Mouse (Mus musculus) heart, embryonic 15.5 days (tissue): ENCODE measurements around the gene Camk2g. TPM values are rescaled to one million over a fixed set of nuclear protein-coding genes. Genes with fewer than 3 reads are reported as not detected.
A peak's percentile ranks its signal among the peaks of the same experiment; 100 is the strongest.

ENCODE experiments used
- ATAC-seq: fragments of 200-750 bp; cut with Nextera tagmentation; replicated peaks from 2 replicates; pipeline ENCODE4 v1.8.0; 2017; ENCODE audit warnings: low read depth, moderate TSS enrichment; ENCODE audit not compliant: insufficient number of reproducible peaks, insufficient read depth, low FRiP score
- H3K27ac ChIP-seq: fragments of 300-500 bp; sonication (generic); 2 replicates; pipeline ENCODE4 v1.5.1; 2015; ENCODE audit warnings: mild to moderate bottlenecking, inconsistent platforms
- H3K27me3 ChIP-seq: fragments of 300-500 bp; sonication (generic); 2 replicates; pipeline ENCODE4 v1.6.1; 2015; ENCODE audit warnings: inconsistent platforms
- H3K36me3 ChIP-seq: fragments of 300-500 bp; sonication (generic); 2 replicates; pipeline ENCODE4 v1.6.1; 2015; ENCODE audit warnings: mild to moderate bottlenecking, inconsistent platforms
- H3K4me1 ChIP-seq: fragments of 300-500 bp; sonication (generic); replicated peaks from 2 replicates; pipeline ENCODE4 v1.6.1; 2015; ENCODE audit warnings: inconsistent platforms
- H3K4me2 ChIP-seq: fragments of 300-500 bp; sonication (generic); 2 replicates; pipeline ENCODE4 v1.6.1; 2015; ENCODE audit warnings: inconsistent platforms, mild to moderate bottlenecking, moderate library complexity
- H3K4me3 ChIP-seq: fragments of 300-500 bp; sonication (generic); 2 replicates; pipeline ENCODE4 v1.5.1; 2015; ENCODE audit warnings: mild to moderate bottlenecking, inconsistent platforms
- H3K9ac ChIP-seq: fragments of 300-500 bp; sonication (generic); 2 replicates; pipeline ENCODE4 v1.6.1; 2015; ENCODE audit warnings: mild to moderate bottlenecking, inconsistent platforms
- H3K9me3 ChIP-seq: fragments of 300-500 bp; sonication (generic); replicated peaks from 2 replicates; pipeline ENCODE4 v1.6.1; 2016; ENCODE audit warnings: inconsistent platforms
- WGBS: fragments of 180-500 bp; shearing (Covaris S2); methylation state at CpG from one replicate; pipeline ENCODE4 v1.1.7; 2015; ENCODE audit warnings: mixed read lengths; 5-methylcytosine and 5-hydroxymethylcytosine counted together
- polyA plus RNA-seq: library from polyadenylated mRNA; unstranded; fragments of >200 nt; fragmentation: Nextera tagmentation; extraction: Ambion mirVana; gene quantifications from 2 replicates; pipeline ENCODE4 v1.2.1, GENCODE M21; 2015

Gene Camk2g
- polyA plus RNA-seq, 1 experiment from 2014 or later: 75.7 TPM

- no peaks in the 10 kb centered on the region for H3K27me3 ChIP-seq
- H3K4me1 ChIP-seq: peaks cover 54% of the 10 kb centered on the region
- no peak overlapping the region for H3K4me2 ChIP-seq
- H3K9me3 ChIP-seq: no peaks in the 10 kb centered on the region
- H3K36me3 ChIP-seq: peaks cover 25% of the 10 kb centered on the region
- no peak overlapping the region for H3K27ac ChIP-seq
- WGBS: 87% methylated on average over 6 of the region's 6 CpGs
- H3K9ac ChIP-seq: no peak overlapping the region
- H3K4me3 ChIP-seq: no peak overlapping the region
- ATAC-seq: no peak
Measured at GRCm38 (mm10) chr14:20783526-20783925, 10.4 kb downstream of the Camk2g start.

DNA sequence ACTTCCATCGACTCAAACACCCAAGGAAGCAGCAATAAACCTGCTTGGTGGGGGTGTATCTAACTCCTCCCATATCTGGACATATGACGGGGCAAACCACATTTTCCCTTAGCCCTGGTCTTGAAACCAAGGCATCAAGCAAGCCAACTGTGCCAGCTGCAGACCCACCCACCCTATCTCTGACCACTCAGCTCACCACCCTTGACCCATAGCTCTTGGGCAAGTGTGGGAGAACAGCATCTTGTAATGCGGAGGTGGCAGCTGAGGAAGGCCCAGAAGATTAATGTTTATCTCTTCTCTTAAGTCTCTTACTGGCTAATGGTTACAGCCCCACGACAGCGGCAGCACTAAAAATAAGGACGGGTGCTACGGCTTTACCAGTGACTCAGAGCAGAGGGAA is 11.0 kb downstream of the Camk2g start:
- Histone ChIP-seq H3K4me3 (no peak overlapping the region), H3K9me3 (no peaks in the 10 kb centered on the region), H3K27me3 (no peaks in the 10 kb centered on the region), H3K27ac (no peak overlapping the region), H3K4me2 (no peak overlapping the region), H3K4me1 (peaks cover 49% of the 10 kb centered on the region), H3K36me3 (peaks cover 27% of the 10 kb centered on the region), H3K9ac (no peak overlapping the region)
- WGBS: 64% methylated on average over 7 of the region's 7 CpGs
- ATAC-seq: no peak

DNA sequence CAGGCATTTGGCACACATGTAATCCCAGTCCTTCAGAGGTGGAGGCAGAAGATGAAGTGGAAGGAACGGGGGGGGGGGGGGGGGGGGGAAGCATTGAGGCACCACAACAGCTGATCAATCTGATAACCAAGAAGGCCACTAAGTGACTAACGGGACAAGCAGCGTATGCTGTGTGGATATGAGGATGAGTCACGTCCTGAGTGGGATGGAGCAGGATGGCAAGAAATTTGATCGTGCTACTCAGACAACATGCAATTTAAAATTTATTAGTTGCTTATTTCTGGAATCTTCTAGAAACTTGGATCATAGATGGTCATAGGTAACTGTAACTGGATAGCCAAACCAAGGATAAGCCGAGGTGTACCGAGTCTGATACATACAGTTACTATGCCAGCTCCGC is 13.7 kb downstream of the Camk2g start:
- H3K27me3 ChIP-seq: no peaks in the 10 kb centered on the region
- ATAC-seq: no peak
- 82% methylated on average over 8 of the region's 8 CpGs for WGBS

GRCm38 (mm10) chr14:20778496-20778895 is 15.4 kb downstream of the Camk2g start:
- ATAC-seq: no peak
- no peaks in the 10 kb centered on the region for H3K27me3 ChIP-seq
- no peak overlapping the region for H3K4me2 ChIP-seq
- 85% methylated on average over 8 of the region's 8 CpGs for WGBS
- peaks cover 23% of the 10 kb centered on the region for H3K36me3 ChIP-seq
- H3K4me1 ChIP-seq: peaks cover 37% of the 10 kb centered on the region
- no peaks in the 10 kb centered on the region for H3K9me3 ChIP-seq
- H3K9ac ChIP-seq: no peak overlapping the region
- H3K4me3 ChIP-seq: no peak overlapping the region
- H3K27ac ChIP-seq: no peak overlapping the region

More for the DNA sequence above, 13.7 kb downstream of the Camk2g start:
- H3K27ac ChIP-seq: no peak overlapping the region
- H3K4me3 ChIP-seq: no peak overlapping the region
- peaks cover 30% of the 10 kb centered on the region for H3K36me3 ChIP-seq
- no peaks in the 10 kb centered on the region for H3K9me3 ChIP-seq
- H3K4me1 ChIP-seq: peaks cover 36% of the 10 kb centered on the region
- no peak overlapping the region for H3K9ac ChIP-seq
- no peak overlapping the region for H3K4me2 ChIP-seq

GRCm38 (mm10) chr14:20775661-20776060 is 18.2 kb downstream of the Camk2g start:
- Histone ChIP-seq H3K36me3 (peaks cover 19% of the 10 kb centered on the region), H3K4me3 (no peak overlapping the region), H3K9me3 (no peaks in the 10 kb centered on the region), H3K27ac (peak overlapping the region; percentile 37), H3K4me1 (peaks cover 50% of the 10 kb centered on the region), H3K9ac (no peak overlapping the region), H3K4me2 (no peak overlapping the region), H3K27me3 (no peaks in the 10 kb centered on the region)
- WGBS: 33% methylated on average over 6 of the region's 6 CpGs
- no peak for ATAC-seq

- Histone ChIP-seq H3K36me3 (peaks cover 18% of the 10 kb centered on the region), H3K9me3 (no peaks in the 10 kb centered on the region), H3K27ac (peak overlapping the region; percentile 70), H3K4me3 (no peak overlapping the region), H3K9ac (no peak overlapping the region), H3K4me1 (peaks cover 57% of the 10 kb centered on the region), H3K4me2 (no peak overlapping the region), H3K27me3 (no peaks in the 10 kb centered on the region)
- no peak for ATAC-seq
- WGBS: 65% methylated on average over 3 of the region's 3 CpGs
Measured at GRCm38 (mm10) chr14:20773410-20773809, 20.5 kb downstream of the Camk2g start.

DNA sequence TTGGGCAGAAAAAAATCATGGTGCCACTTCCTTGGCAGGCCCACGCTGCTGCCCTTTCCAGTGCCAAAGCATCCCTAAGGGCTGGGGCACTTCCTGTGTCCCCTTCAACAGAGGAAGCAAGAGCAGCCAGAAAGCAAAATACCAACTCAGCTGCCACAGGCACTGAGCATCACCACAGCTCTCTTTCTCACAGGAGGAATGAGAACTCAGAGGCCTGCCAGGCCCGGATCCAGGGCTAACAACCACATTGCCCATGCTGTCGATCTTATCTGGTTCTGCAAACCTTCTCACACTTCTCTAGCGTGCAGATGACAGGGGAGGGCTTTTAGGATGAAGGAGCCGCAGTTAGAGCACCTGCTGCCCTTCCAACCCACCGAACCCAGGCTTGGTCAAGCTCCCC is 21.1 kb downstream of the Camk2g start:
- H3K4me2 ChIP-seq: no peak overlapping the region

GRCm38 (mm10) chr14:20771941-20772340 is 21.9 kb downstream of the Camk2g start:
- Histone ChIP-seq H3K27ac (peak overlapping the region; percentile 70), H3K36me3 (peaks cover 9% of the 10 kb centered on the region; the same call in 1 of the 2 replicates), H3K4me3 (no peak overlapping the region), H3K27me3 (no peaks in the 10 kb centered on the region), H3K9ac (no peak overlapping the region), H3K4me2 (no peak overlapping the region), H3K9me3 (no peaks in the 10 kb centered on the region), H3K4me1 (peaks cover 70% of the 10 kb centered on the region)
- ATAC-seq: no peak
- WGBS: 91% methylated on average over 3 of the region's 3 CpGs

More for the DNA sequence above, 21.1 kb downstream of the Camk2g start:
- 0 out of 2 replicates have a peak, but pooled peaks have one; percentile 4 for ATAC-seq
- Histone ChIP-seq H3K9ac (peak overlapping the region; percentile 22; the same call in 1 of the 2 replicates), H3K4me3 (no peak overlapping the region), H3K27me3 (no peaks in the 10 kb centered on the region), H3K9me3 (no peaks in the 10 kb centered on the region), H3K27ac (peak overlapping the region; percentile 70), H3K36me3 (peaks cover 12% of the 10 kb centered on the region), H3K4me1 (peaks cover 63% of the 10 kb centered on the region)
- 31% methylated on average over 6 of the region's 6 CpGs for WGBS

DNA sequence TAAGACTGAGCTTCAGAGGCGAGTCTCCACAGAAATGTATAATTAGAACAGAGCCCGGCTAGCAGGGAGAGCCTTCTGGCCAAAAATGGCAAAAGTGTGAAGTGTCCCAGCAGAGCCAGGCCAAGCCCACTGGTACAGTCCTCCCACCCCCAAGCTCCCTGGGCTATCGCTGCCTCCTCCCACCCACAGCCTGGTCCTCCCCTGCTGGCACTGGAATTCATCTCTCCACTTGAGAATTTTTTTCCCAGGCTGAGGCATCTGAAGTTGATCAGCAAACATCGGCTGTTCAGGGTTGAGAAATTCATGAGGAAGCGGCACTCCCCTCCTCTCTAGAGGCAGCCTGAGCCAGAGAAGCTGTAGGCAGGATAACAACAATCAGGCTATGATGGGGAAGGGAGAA is 25.3 kb downstream of the Camk2g start:
- H3K36me3 ChIP-seq: peaks cover 26% of the 10 kb centered on the region
- peak overlapping the region; percentile 99 for H3K27ac ChIP-seq
- H3K9ac ChIP-seq: peak overlapping the region; percentile 33; the same call in 1 of the 2 replicates
- H3K4me2 ChIP-seq: peak overlapping the region; percentile 22; the same call in 1 of the 2 replicates
- ATAC-seq: peak; percentile 76
- no peaks in the 10 kb centered on the region for H3K9me3 ChIP-seq
- H3K4me3 ChIP-seq: no peak overlapping the region
- H3K27me3 ChIP-seq: no peaks in the 10 kb centered on the region
- H3K4me1 ChIP-seq: peaks cover 67% of the 10 kb centered on the region
- WGBS: 26% methylated on average over 5 of the region's 5 CpGs

- Histone ChIP-seq H3K4me3 (no peak overlapping the region), H3K27ac (peak overlapping the region; percentile 99), H3K36me3 (peaks cover 31% of the 10 kb centered on the region), H3K9ac (peak overlapping the region; percentile 33; the same call in 1 of the 2 replicates), H3K4me2 (peak overlapping the region; percentile 14; the same call in 1 of the 2 replicates), H3K27me3 (no peaks in the 10 kb centered on the region), H3K9me3 (no peaks in the 10 kb centered on the region), H3K4me1 (peaks cover 60% of the 10 kb centered on the region)
- 62% methylated on average over 7 of the region's 7 CpGs for WGBS
- no peak for ATAC-seq
Measured at GRCm38 (mm10) chr14:20767936-20768335, 26.0 kb downstream of the Camk2g start.

- ATAC-seq: peak; percentile 87
- Histone ChIP-seq H3K27ac (peak overlapping the region; percentile 99), H3K9me3 (no peaks in the 10 kb centered on the region), H3K4me3 (no peak overlapping the region), H3K4me1 (peaks cover 42% of the 10 kb centered on the region), H3K9ac (peak overlapping the region; percentile 43), H3K36me3 (peaks cover 51% of the 10 kb centered on the region), H3K27me3 (no peaks in the 10 kb centered on the region), H3K4me2 (peak overlapping the region; percentile 19; the same call in 1 of the 2 replicates)
- WGBS: 12% methylated on average over 12 of the region's 12 CpGs
Measured at GRCm38 (mm10) chr14:20765642-20766258, 28.1 kb downstream of the Camk2g start.

GRCm38 (mm10) chr14:20764942-20765341 is 28.9 kb downstream of the Camk2g start:
- WGBS: 76% methylated on average over 5 of the region's 5 CpGs
- Histone ChIP-seq H3K27me3 (no peaks in the 10 kb centered on the region), H3K9ac (peak overlapping the region; percentile 11), H3K9me3 (no peaks in the 10 kb centered on the region), H3K27ac (peak overlapping the region; percentile 99), H3K4me3 (no peak overlapping the region), H3K36me3 (peaks cover 51% of the 10 kb centered on the region), H3K4me2 (no peak overlapping the region), H3K4me1 (peaks cover 42% of the 10 kb centered on the region)
- no peak for ATAC-seq
